Mouse (Mus musculus) MEL (cell line): ENCODE measurements around the gene Clpsl2. TPM values are rescaled to one million over a fixed set of nuclear protein-coding genes. Genes with fewer than 3 reads are reported as not detected.

ENCODE experiments used
- DNase-seq: peaks from one replicate; pipeline ENCODE4 v3.0.0; 2011; ENCODE audit warnings: low read depth, low spot score
- H3K27ac ChIP-seq: 2 replicates; pipeline ENCODE4 v1.5.1; 2012; ENCODE audit warnings: low read depth, mild to moderate bottlenecking, control low read depth, low read length, moderate library complexity; ENCODE audit not compliant: control insufficient read depth
- H3K27me3 ChIP-seq, 2 experiments: fragments of 150-350 bp in 1 of 2; sonication (generic) in 1 of 2; 2 replicates each; pipeline ENCODE4 v1.6.1; 2012; ENCODE audit warnings: low read length in 2 of 2, mild to moderate bottlenecking in 2 of 2, improper control_type of control experiment in 1 of 2, moderate library complexity in 1 of 2; ENCODE audit not compliant: insufficient read depth in 2 of 2, control insufficient read depth in 1 of 2
- H3K36me3 ChIP-seq, 2 experiments: 2 replicates each; pipeline ENCODE4 v1.6.1; 2012 to 2014; ENCODE audit warnings: low read length in 2 of 2, improper control_type of control experiment in 1 of 2, inconsistent platforms in 1 of 2, mild to moderate bottlenecking in 1 of 2; ENCODE audit not compliant: insufficient read depth in 2 of 2, control insufficient read depth in 1 of 2
- H3K4me1 ChIP-seq, 2 experiments: fragments of 150-350 bp in 1 of 2; sonication (generic) in 1 of 2; 2 replicates each; pipeline ENCODE4 v1.6.1; 2012; ENCODE audit warnings: low read length in 2 of 2, improper control_type of control experiment in 1 of 2, mild to moderate bottlenecking in 1 of 2; ENCODE audit not compliant: insufficient read depth in 2 of 2, control insufficient read depth in 1 of 2
- H3K4me3 ChIP-seq, 2 experiments: fragments of 150-350 bp in 1 of 2; sonication (generic) in 1 of 2; 2 replicates each; pipeline ENCODE4 v1.5.1; 2012; ENCODE audit warnings: low read depth in 2 of 2, low read length in 2 of 2, mild to moderate bottlenecking in 2 of 2, moderate library complexity in 2 of 2, control low read depth in 1 of 2, improper control_type of control experiment in 1 of 2; ENCODE audit not compliant: control insufficient read depth in 1 of 2, insufficient read depth in 1 of 2
- H3K79me2 ChIP-seq: 2 replicates; pipeline ENCODE4 v1.6.1; 2012; ENCODE audit warnings: mild to moderate bottlenecking, low read length, moderate library complexity; ENCODE audit not compliant: control insufficient read depth, poor library complexity, insufficient read depth
- H3K9ac ChIP-seq: 2 replicates; pipeline ENCODE4 v1.6.1; 2012; ENCODE audit warnings: low read depth, mild to moderate bottlenecking, control low read depth, low read length, moderate library complexity; ENCODE audit not compliant: control insufficient read depth, poor library complexity, severe bottlenecking
- H3K9me3 ChIP-seq: fragments of 150-350 bp; sonication (generic); replicated peaks from 2 replicates; pipeline ENCODE4 v1.6.1; 2012; ENCODE audit warnings: mild to moderate bottlenecking, low read length, improper control_type of control experiment, moderate library complexity; ENCODE audit not compliant: insufficient read depth
- BHLHE40 ChIP-seq: IDR thresholded peaks from 2 replicates; pipeline ENCODE4 v1.6.1; 2012; ENCODE audit warnings: low read depth, mild to moderate bottlenecking, inconsistent platforms, low read length, improper control_type of control experiment, borderline replicate concordance
- CHD1 ChIP-seq: IDR thresholded peaks from 2 replicates; pipeline ENCODE4 v1.6.1; 2012; ENCODE audit warnings: low read depth, mild to moderate bottlenecking, inconsistent platforms, low read length, improper control_type of control experiment
- CHD2 ChIP-seq: IDR thresholded peaks from 2 replicates; pipeline ENCODE4 v1.6.1; 2011; ENCODE audit warnings: low read length, improper control_type of control experiment
- E2F4 ChIP-seq: IDR thresholded peaks from 2 replicates; pipeline ENCODE4 v1.6.1; 2011; ENCODE audit warnings: low read depth, low read length, improper control_type of control experiment, borderline replicate concordance
- GABPA ChIP-seq: IDR thresholded peaks from 2 replicates; pipeline ENCODE4 v1.6.1; 2012; ENCODE audit warnings: low read depth, mild to moderate bottlenecking, inconsistent platforms, low read length, improper control_type of control experiment, moderate library complexity
- JUND ChIP-seq: IDR thresholded peaks from 2 replicates; pipeline ENCODE4 v1.6.1; 2011; ENCODE audit warnings: low read depth, mild to moderate bottlenecking, improper control_type of control experiment, low read length
- MAX ChIP-seq: IDR thresholded peaks from 2 replicates; pipeline ENCODE4 v1.6.1; 2011; ENCODE audit warnings: low read length, improper control_type of control experiment
- NRF1 ChIP-seq: IDR thresholded peaks from 2 replicates; pipeline ENCODE4 v1.6.1; 2014; ENCODE audit warnings: low read depth, mild to moderate bottlenecking, inconsistent platforms, low read length, improper control_type of control experiment, moderate library complexity; ENCODE audit not compliant: poor library complexity, insufficient read depth, severe bottlenecking
- RAD21 ChIP-seq: IDR thresholded peaks from 2 replicates; pipeline ENCODE4 v1.6.1; 2011; ENCODE audit warnings: mild to moderate bottlenecking, low read depth, low read length, improper control_type of control experiment
- SIN3A ChIP-seq: IDR thresholded peaks from 2 replicates; pipeline ENCODE4 v1.6.1; 2012; ENCODE audit warnings: low read length, improper control_type of control experiment, inconsistent platforms
- TBP ChIP-seq: IDR thresholded peaks from 2 replicates; pipeline ENCODE4 v1.8.0; 2011; ENCODE audit warnings: low read depth, low read length, improper control_type of control experiment
- UBTF ChIP-seq: IDR thresholded peaks from 2 replicates; pipeline ENCODE4 v1.6.1; 2012; ENCODE audit warnings: low read depth, mild to moderate bottlenecking, inconsistent platforms, low read length, improper control_type of control experiment, moderate library complexity, borderline replicate concordance; ENCODE audit not compliant: insufficient read depth
- USF1 ChIP-seq: IDR thresholded peaks from 2 replicates; pipeline ENCODE4 v1.6.1; 2014; ENCODE audit warnings: low read depth, mild to moderate bottlenecking, inconsistent platforms, low read length, improper control_type of control experiment, moderate library complexity
- ZKSCAN1 ChIP-seq: IDR thresholded peaks from 2 replicates; pipeline ENCODE4 v1.6.1; 2012; ENCODE audit warnings: low read depth, mild to moderate bottlenecking, inconsistent platforms, low read length, improper control_type of control experiment, moderate library complexity
- ZMIZ1 ChIP-seq: IDR thresholded peaks from 2 replicates; pipeline ENCODE4 v1.6.1; 2012; ENCODE audit warnings: low read depth, mild to moderate bottlenecking, inconsistent platforms, low read length, improper control_type of control experiment, moderate library complexity
- polyA plus RNA-seq, 2 experiments: library from polyadenylated mRNA; stranded (reverse) in 1 of 2; unstranded in 1 of 2; fragments of >175 nt in 1 of 2; fragments of >200 nt in 1 of 2; gene quantifications; 2 replicates each; pipeline versions ENCODE4 v1.2.1 to v1.2.4; 2012; ENCODE audit warnings: low replicate concordance in 2 of 2, low read depth in 1 of 2; ENCODE audit not compliant: insufficient read length in 2 of 2, insufficient read depth in 1 of 2, missing spikeins in 1 of 2
- total RNA-seq: library from RNA; depleted of rRNA; stranded (reverse); fragments of 300-350 nt; gene quantifications from 2 replicates; pipeline ENCODE4 v1.2.3, GENCODE M21; 2012

Clpsl2 gene
- total and polyA plus RNA-seq, 3 experiments = not detected

GRCm38 (mm10) chr17:28505591-28505990 is 43.6 kb upstream of the Clpsl2 start:
- no peak for DNase-seq
- Histone ChIP-seq H3K36me3 (no peaks in the 10 kb centered on the region), H3K79me2 (no peaks in the 10 kb centered on the region), H3K9me3 (no peaks in the 10 kb centered on the region), H3K27me3 (no peaks in the 10 kb centered on the region), H3K4me1 (no peaks in the 10 kb centered on the region), H3K4me3 (no peak overlapping the region), H3K9ac (no peak overlapping the region), H3K27ac (no peak overlapping the region)
- TF ChIP-seq RAD21 = no peak
- no peak for TF ChIP-seq GABPA
- no peak for TF ChIP-seq NRF1
- TF ChIP-seq SIN3A = no peak
- no peak for TF ChIP-seq BHLHE40
- TF ChIP-seq MAX = no peak

GRCm38 (mm10) chr17:28506895-28507294 is 42.3 kb upstream of the Clpsl2 start:
- Histone ChIP-seq H3K4me1 (no peaks in the 10 kb centered on the region), H3K36me3 (no peaks in the 10 kb centered on the region; a peak in 1 of 4 replicates)
- TF ChIP-seq TBP = no peak

GRCm38 (mm10) chr17:28507496-28507895 is 41.7 kb upstream of the Clpsl2 start:
- Histone ChIP-seq H3K9ac (no peak overlapping the region), H3K36me3 (no peaks in the 10 kb centered on the region; a peak in 1 of 4 replicates), H3K4me3 (no peak overlapping the region), H3K27ac (no peak overlapping the region), H3K4me1 (no peaks in the 10 kb centered on the region), H3K27me3 (no peaks in the 10 kb centered on the region), H3K9me3 (no peaks in the 10 kb centered on the region), H3K79me2 (no peaks in the 10 kb centered on the region)
- TF ChIP-seq ZKSCAN1 = no peak
- TF ChIP-seq E2F4 = no peak
- TF ChIP-seq UBTF = no peak
- TF ChIP-seq MAX = no peak
- no peak for TF ChIP-seq CHD1
- TF ChIP-seq BHLHE40 = no peak
- no peak for TF ChIP-seq JUND
- TF ChIP-seq CHD2 = no peak
- no peak for TF ChIP-seq NRF1
- TF ChIP-seq ZMIZ1 = no peak
- TF ChIP-seq USF1 = no peak
- DNase-seq = no peak

More at GRCm38 (mm10) chr17:28506895-28507294, 42.3 kb upstream of the Clpsl2 start:
- no peak for DNase-seq
- Histone ChIP-seq H3K27ac (no peak overlapping the region), H3K79me2 (no peaks in the 10 kb centered on the region), H3K4me3 (no peak overlapping the region), H3K27me3 (no peaks in the 10 kb centered on the region), H3K9me3 (no peaks in the 10 kb centered on the region), H3K9ac (no peak overlapping the region)
